Mouse (Mus musculus): Measurements from ENCODE around the gene Tuba3b.

Gene Tuba3b

GRCm38 (mm10) chr6:145607746-145608145 lies 7.8 kb upstream of the Tuba3b start:
- no peak for DNase-seq

DNA sequence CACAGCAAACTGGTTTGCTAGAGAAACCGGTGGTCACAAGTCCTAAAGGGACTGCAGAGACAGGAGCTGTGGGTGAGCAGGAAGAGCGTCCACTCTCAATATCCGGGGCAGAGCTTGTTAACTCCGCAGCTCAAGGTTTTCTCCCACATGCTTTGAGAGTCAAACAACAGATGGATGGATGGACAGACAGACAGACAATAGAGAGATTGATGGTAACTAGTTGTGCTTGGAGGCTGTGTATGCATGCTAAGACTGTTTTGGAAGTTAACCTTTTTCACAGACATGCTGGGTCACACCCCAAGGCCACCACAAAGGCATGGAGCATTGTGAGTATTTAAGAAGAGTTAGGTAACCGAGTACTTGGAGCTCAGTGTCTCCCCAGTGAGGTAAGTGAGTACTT lies 6.9 kb upstream of the Tuba3b start:
- no peak for DNase-seq

DNA sequence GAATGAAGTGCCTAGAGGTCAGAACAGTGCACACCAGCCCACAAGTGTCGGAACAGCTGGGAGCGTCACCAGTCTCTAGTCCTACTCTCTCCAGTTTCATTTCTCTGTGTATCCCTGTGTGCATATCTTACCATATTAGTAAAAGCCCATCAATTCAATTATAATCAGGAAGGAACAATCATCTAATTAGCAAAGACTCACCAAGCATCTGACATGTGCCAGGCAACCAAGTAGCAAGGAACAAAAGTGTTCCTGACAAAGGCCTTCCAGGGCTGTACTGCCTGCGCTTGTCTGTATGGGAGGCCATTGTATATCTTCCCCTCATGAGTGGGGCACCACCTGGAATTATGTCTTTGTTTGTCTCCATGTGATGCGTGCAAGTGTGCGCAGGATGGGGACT lies 4.7 kb upstream of the Tuba3b start:
- DNase-seq, result no peak

DNA sequence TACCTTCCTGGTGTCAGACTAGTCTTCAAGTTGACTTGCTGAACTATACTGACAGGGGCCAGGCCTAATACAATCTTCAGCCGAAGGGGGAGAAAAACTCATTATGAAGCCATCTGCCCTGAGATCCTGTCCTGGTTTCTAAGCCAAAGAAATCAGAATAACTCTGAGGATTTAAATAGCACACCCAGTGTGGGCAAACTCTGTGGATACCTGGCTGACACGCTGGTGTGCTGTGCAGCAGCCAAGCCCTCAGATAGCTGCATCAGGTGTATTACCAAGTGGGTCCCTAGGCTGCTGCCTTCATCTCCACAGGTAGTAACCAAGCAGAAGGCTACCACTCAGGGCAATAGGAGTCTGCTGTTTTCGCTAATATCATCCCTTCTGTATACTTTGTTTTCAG lies 2.9 kb upstream of the Tuba3b start:
- DNase-seq, result peak; percentile 54 to 64

GRCm38 (mm10) chr6:145614219-145614618 lies 1.3 kb upstream of the Tuba3b start, which contains the start of gene Lmntd1:
Gene Lmntd1 (minus strand): TSS chr6:145614319.
- DNase-seq, result no peak

DNA sequence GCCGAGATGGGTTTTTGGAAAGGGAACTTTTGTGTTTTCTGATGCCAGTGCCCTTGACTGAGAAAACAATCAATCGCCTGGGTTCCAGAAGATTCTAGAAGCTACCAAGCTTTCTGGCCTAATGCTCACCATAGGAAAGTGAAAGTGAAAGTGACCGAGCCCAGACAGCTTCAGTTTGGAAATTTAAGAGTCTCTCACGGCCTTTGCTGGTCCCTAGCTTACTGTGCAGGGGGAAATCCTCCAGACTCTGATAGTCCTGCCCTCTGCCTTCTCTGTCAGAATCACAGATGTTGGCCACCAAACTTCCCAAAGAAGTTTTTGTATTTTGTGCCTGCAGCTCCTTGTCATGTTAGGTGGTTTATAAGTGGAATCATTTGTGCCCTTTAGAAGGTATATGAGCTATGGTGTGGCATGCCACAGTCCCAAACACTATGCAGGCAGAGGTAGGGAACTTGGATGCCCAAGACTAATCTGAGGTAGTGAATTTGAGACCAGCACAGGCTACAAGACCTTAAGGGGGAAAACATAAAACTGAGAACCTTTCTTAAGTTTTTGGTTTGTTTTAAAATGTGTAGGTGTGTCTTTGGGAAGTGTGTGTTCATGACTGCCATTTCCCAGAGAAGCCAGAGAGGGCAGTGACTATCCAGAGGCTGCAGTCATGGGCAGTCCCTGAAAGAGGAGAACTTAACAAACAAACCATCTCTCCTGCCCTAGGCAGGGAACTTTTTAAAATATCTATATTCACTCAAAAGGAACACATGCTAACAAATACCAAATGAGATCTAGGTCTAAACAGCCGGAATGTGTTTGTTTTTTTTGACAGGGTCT lies 1.1 kb downstream of the Tuba3b start:
- no peak for DNase-seq

GRCm38 (mm10) chr6:145623141-145623540 lies 7.6 kb downstream of the Tuba3b start:
- no peak for DNase-seq

- no peak for DNase-seq
Observed at GRCm38 (mm10) chr6:145630269-145630668, 14.7 kb downstream of the Tuba3b start.

DNA sequence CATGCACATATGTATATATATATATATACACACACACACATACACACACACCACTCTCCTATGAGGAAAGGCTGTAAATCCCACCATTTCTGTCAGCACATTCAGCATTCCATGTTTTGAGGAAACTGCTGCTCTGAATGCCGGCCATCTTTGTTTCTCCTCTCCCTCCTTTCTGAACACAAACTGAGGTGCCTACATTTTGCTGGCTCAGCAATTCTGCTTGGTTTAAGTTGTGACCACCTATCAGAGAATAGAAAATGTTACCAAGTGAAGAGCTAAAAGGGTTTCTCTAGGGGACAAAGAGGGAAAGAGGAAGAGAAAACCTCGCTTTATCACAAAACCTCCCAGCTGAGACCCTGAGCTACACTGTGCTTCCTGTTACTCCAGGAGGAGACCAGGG lies 18.9 kb downstream of the Tuba3b start:
- DNase-seq, result no peak

DNA sequence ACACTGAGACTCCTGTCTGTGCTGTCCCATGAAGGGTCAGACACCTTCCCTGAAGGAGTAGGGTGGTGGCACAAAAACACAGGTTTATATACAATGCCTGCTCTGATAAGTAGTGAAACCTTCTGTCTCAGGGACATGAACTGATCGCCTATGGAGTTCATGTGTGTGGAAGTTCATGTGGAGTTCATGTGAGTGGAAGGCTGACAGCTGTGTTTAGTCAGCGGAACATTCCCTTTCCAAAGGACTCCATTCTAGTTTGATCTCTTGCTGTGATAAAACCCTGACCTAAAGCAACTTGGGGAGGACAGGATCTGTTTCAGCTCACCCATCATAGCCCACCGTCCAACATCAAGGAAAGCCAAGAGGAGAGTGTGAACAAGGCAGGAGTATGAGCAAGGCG lies 21.1 kb downstream of the Tuba3b start:
- no peak for DNase-seq

GRCm38 (mm10) chr6:145638248-145638647 lies 22.7 kb downstream of the Tuba3b start:
- no peak for DNase-seq

- no peak for DNase-seq
Observed at GRCm38 (mm10) chr6:145640971-145641506, 25.5 kb downstream of the Tuba3b start.

DNA sequence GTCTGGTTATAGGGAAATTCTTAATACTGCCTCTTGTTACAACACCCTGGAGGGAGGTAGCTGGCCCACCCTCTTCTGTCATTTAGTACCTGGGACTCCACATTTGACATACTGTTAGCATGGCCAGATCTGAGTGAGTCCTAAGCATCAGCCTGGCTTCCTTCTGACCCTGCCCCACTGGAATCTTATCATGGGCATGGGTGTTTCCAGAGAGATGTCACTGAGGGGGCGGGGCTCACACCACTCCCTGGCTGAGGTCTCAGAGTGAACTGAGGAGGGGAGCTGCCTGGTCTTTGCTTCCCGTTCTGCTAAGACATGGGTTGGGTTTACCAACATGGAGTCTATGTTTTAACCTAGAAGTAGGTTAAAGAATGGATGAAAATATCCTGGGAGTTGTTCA lies 36.4 kb downstream of the Tuba3b start:
- no peak for DNase-seq

GRCm38 (mm10) chr6:145652986-145653385 lies 37.4 kb downstream of the Tuba3b start:
- no peak for DNase-seq

GRCm38 (mm10) chr6:145653626-145654025 lies 38.1 kb downstream of the Tuba3b start:
- DNase-seq, result no peak

GRCm38 (mm10) chr6:145654062-145654836 lies 38.7 kb downstream of the Tuba3b start:
- DNase-seq, result no peak

- DNase-seq, result no peak
Observed at GRCm38 (mm10) chr6:145655678-145656077, 40.1 kb downstream of the Tuba3b start.

- DNase-seq, result no peak
Observed at GRCm38 (mm10) chr6:145656740-145657591, 41.4 kb downstream of the Tuba3b start.

- DNase-seq, result no peak
Observed at GRCm38 (mm10) chr6:145659116-145659515, 43.6 kb downstream of the Tuba3b start.

DNA sequence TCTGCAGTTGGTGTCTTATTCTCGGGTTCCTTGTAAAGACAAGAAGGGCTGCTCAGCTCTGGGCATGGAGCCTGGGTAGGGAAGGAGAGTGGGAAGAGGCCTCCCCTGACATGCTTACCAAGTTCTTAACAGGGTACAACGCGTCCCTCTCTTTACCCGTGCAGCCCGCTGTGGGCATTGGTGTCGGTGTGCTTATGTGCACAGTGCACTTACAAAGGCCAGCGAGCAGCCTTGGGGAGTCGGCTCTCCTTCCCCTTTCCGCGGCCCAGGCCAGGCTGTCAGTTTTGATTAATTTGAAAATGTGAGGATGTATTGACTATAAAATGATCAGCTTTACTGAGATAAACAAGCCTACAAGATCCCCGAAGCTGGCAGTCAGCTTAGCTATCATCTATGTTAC lies 45.4 kb downstream of the Tuba3b start:
- no peak for DNase-seq

GRCm38 (mm10) chr6:145664208-145664607 lies 48.7 kb downstream of the Tuba3b start:
- DNase-seq, result no peak

- no peak for DNase-seq
Observed at GRCm38 (mm10) chr6:145665751-145666150, 50.2 kb downstream of the Tuba3b start.

GRCm38 (mm10) chr6:145667654-145668053 lies 52.1 kb downstream of the Tuba3b start:
- DNase-seq, result no peak

Data from cerebellum, adult 18-20 months (tissue).